Mouse (Mus musculus) frontal cortex, postnatal 25 days (tissue): ENCODE measurements around the gene Pfkl.
"Not testable (repeated sequence)": the region's sequence is repeated elsewhere in the genome, so short reads cannot be mapped to it uniquely, and the experiment has no call there.

Source experiments
- DNase-seq, 2 experiments: peaks; one replicate each; pipeline ENCODE4 v3.0.0; 2022; ENCODE audit warnings: low spot score in 2 of 2

The Pfkl gene

DNA sequence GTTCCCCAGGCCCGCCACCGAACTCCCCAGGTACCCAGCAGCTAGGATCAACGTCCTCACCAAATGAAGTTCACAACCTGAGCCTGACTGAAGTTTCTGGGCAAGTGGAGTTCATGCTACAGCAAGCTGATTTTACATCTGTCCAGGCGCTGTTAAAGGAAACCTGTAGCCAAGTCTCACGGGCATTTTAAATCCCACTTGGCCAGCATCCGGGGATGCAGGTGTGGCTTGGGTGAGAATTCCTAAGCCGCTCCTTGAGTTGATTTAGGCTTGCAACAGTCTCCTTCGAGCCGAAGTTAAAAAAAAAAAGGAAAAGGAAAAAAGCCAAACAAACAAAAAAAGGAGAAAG lies at the start of gene Pfkl:
TSS of gene Pfkl (minus strand) at position 139 of the 349 bp plus-strand sequence.
- DNase-seq = no peak

DNA sequence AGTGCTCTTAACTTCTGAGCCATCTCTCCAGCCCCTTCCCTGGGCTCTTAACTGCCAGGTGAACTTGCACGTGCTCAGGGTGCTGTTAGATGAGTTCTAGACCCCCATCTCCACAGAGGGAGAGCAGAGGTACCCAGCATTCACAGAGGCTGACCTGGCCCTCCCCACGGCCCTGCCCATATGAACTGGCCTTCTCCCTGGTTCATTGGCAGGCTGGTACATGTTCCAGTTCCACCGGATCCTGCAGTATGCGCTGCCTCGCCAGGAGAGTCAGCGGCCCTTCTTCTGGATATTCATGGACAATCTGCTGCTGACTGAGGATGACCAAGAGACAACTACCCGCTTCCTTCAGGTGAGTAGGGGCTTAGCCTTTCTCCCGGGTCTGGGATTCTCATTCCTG lies 47.2 kb upstream of the Pfkl start:
- no peak for DNase-seq

DNA sequence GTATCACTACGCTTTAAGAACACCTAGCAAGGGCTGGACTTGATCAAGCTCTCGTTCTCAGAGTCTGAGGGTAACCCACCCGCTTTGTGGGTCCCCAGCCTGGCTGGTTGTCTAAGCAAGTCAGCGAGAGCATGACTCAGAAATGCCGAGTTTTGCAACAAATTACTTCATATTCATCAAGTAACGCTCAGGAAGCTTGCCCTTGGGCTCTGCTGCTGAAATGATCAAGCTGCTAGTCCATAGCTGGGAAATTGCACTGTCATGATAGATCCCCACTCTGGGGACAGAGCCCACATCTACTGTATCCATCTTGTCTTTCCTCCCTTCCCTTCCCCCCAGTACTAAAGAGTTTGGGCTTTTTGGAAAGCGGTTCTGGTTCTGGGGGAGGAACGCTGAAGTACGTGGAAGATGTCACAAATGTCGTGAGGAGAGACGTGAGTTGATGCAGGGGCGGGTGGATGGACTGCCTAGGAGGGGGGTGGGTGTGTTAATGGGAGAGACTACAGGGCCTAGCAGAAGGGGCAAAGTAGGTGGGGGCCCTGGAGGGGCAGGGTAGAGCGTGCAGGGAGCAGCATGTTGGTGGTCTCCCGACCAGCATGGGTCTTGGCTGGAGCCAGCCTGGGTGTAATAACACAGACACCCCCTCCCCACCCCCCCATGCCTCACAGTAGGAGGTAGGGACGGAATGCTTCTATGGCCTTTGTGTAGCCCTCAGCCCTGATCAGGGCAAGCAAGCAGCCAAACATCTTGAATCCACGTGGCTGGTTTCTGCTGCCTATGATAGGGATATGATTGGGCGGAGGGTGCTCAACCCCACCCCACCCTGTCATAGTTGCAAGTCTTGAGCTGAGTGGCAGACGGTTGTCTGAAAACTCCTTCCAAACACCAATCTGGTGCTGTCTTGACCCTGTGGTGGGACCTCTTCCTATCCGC lies 45.0 kb upstream of the Pfkl start:
- no peak for DNase-seq

DNA sequence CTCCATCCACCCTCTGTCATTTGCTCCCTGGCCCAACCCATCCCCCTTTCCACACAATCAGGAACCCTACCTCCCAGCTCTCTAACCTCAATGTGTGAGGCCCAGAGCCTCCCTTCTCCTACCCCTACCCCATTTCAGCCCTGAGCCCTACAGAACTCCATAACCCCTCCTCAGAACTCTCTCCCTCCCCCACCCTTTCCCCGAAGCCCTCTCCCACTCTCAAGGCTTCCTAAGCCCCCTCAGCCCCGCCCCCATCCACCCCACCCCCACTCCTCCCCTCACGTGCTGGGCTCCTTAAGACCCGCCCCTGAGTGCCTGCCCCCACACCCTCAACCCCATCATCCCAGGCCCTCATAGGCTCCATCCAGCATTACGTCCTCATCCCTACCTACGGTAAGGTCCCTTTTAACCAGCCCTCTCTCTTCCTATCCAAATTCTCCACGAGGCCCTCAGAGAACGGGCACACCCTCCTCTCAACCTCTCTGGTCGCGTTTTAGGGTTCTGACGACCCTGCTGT lies 39.7 kb upstream of the Pfkl start:
- DNase-seq = no peak

DNA sequence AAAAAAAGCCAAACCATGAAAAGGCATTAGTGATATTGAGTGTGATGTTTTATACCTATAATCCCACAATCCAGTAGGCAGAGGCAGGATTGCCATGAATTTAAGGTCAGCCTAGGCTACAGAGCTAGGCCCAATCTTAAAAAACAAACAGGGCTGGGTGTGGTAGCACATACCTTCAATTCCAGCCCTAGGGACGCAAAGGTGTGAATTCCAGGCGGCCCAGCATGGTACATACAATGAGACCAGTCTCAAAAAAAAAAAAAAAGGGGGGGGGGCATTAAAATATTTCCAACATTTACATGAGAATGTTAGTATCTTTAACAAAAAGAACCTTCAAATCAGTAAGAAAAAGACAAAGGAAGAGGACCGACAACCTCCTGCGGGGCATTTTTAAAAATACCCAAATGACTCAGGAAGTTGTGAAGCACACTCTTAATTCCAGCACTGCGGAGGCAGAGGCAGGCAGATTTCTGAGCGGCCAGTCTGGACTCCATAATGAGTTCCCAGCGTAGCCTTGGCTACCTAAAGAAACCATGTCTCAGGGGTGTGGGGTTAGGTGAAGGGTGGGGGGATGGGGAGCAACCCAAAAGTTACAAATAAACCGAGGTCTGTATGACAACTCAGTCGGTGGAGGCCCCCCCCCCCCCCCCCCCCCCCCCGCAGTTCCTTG lies 38.3 kb upstream of the Pfkl start:
- no peak for DNase-seq

DNA sequence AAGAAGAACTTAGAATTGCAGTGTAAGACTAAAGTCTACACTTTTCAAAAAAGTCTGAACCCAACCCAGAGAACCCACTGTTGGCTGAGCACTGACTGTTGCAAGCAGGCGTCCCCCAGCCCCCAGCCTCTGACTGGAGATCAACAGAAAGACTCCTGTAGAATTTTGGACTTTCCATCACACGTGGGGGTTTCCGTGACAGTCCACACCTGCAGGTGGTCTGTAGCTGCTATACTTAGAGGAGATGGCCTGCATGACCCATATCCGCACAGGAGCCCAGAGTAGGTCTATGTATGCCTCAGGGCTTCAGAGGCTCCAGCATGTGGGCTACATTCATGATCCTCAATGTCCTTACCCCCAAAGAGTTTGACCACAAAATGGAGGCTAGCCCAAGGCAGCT lies 36.5 kb upstream of the Pfkl start:
- DNase-seq = no peak

DNA sequence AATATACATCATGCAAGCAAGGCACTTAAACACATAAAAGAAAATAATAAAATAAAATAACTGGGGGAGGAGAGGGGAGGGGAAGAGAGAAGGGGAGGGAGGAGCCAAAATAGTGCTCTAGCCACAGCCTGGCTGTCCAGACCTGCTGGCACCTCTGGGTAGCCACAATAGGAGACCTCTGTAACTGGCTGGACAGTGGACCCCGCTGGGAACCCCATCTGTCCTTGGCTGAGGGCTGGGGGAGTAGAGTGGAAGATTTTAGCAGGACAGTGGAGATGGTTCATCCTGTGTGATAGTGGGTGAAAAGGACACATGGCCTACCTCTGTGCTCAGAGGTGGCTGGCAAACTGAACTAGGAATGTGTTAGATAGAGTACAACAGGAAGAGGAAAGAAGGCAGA lies 34.6 kb upstream of the Pfkl start:
- no peak for DNase-seq

DNA sequence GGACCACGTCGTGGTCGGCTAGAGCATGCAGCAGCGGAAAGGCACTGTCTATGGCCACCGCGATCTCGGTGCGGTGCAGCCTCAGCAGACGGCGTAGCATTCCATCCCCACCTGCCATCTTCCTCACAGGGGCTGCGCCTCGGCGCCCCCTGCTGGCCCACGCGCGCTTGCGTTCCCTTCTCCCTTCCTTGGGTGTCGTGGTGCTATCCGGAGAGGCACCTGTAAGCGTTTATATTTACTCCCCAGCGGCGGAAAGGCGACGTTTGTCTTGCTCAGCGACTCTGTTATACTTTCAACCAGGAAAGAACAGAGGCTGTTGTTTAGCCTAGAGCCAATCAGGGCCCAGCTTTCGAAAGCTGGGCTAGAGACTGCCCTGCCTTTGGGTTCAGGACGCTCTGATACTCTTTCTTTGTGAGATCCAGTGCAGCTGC lies 33.5 kb upstream of the Pfkl start, which contains the start of gene Aire:
TSS of gene Aire (minus strand) at position 205 of the 431 bp plus-strand sequence.
- peak in 1 of 2 experiments; percentile 26 for DNase-seq

DNA sequence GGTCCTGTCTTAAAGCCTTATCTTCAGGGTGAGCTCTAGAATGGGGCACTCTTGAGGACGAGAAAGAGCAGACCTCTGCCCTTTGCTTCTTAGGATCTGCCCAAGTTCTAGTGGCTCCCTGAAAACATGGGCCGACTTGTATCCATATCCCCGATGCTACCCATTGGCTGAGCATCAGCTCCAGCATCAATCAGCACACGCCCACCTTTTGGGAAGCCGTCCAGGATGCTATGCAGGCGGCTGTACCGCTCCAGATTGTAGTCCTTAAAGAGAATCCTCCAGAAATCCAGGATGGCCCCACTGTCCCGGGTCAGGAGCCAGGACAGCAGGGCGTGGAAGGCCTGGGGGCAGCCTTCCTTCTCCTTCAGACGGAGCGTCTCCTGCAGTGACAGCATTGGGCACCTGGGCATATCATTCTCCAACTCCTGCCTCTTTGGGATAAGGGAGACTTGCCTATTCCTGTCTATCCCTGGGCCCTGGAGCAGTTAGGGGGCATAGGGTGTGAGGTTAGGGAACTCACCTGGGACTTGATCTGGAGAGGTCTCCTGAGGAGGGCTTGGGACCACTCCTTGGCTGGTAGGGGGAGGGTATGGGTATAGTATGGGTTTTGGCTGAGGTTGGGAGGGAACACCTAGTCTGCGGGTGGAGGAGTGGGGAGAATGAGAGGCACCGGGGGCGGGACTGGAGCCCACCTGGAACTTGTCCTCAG lies 33.0 kb upstream of the Pfkl start:
- no peak for DNase-seq

DNA sequence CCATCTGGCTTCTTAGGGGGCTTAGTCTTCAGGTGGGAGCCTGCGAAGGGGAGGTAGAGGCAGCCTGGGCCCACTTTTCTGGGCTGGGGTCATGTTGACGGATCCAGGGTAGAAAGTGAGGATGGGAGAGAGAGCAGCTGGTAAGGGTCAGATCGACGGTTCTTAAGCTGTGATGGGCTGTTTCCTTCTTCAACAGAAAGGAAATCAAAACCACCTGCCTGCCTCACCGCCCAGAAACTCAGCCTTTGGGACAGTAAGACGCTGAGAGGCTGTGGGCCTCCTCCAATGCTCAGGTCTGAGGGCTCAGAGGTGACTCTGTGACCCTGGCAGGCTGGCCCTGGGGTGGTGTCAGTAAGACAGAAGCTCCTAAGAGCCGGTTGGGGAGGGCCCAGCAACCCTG lies 32.2 kb upstream of the Pfkl start:
- no peak for DNase-seq

DNA sequence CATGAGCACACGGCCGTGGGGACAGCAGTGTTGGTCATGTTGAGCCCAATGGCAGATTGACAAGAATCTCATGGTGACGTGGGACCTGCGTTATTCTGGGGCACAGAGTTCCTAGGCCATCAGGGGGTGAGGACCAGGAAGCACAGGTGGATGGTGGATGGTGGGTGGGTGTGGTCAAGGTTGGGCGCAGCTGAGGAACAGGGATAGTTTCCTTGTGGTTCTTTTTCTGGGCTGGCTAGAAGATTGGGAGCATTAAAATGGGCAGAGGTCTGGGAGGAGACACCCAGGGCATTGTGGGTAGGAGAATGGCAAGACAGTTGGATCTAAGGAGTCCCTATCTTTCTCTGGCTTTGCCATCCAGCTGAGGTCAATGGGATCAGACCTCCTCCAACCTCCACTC lies 31.8 kb upstream of the Pfkl start, which contains the start of gene Dnmt3l:
TSS of gene Dnmt3l (plus strand) at position 301 of the 400 bp plus-strand sequence.
- no peak for DNase-seq

DNA sequence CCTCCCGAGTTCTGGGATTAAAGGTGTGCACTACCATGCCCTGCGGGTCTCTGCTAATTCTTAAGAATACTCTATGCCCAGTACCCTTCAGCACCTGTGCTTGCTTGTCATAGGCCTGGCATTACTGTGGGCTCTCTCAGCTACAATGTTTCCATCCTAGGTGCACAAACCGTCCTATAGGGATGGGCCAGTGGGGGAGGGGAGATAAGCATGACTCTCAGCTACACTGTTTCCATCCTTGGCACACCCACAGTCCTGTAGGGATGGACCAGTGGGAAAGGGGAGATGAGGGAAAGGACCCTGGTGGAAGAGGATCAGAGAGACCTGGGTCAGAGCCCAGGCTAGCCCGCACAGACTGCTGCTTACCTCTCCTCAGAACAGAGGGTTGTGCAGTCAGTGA lies 27.3 kb upstream of the Pfkl start:
- DNase-seq = no peak

DNA sequence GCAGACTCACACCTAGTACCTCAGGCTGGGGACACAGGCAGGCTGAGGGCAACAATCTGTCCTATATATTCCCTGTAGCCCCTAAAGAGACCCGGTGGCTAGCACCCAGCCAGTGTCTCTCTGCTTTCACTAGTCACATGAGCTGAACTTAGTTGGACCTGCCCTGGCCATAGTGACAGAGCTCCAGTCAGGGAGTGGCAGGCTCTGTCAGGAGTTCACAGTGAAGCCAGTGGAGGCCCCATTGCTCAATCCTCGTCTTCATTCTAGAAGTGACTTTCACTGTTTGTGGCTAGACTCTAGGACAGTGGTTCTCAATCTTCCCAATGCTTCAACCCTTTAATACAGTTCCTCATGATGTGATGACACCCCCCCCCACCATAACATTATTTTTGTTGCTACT lies 22.1 kb upstream of the Pfkl start:
- no peak for DNase-seq

DNA sequence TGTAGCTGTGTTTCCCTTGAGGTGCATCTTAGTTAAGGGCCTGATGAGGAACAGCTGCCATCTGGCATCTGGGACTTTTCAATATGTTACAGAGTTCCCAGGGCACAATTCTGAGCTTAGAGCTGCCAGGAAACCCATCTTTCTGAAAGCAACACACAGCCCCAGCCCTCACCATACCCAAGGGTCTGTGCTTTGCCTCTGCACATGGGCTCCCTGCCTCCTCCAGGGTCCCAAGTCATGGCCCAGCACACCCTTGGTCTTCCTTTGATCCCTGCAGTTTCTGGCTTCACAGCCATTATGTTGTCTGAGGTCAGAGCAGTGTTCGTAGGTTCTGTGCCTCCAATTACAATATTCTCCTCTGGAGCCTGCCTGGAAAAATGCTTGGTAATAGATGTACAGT lies 19.2 kb upstream of the Pfkl start:
- DNase-seq = no peak

DNA sequence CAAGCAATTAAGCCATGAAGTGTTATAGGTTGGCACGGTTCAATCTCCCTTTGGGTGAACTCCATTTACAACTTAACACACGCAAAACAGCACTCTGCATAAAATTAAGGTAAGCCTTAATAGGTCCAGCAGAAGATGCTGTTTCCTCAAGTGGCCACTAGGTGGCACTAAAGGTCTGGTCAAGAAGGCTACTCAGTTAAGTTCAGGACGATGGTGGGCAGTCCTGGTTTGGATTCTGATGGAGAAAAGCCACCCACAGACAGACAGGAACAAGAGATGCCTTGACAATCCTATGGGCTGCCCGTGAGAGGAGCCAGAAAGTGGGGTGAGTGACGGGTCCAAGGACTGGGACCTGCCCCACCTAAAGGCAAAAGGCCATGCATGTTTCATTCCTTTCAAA lies 18.2 kb upstream of the Pfkl start:
- DNase-seq = peak; percentile 42 to 54

DNA sequence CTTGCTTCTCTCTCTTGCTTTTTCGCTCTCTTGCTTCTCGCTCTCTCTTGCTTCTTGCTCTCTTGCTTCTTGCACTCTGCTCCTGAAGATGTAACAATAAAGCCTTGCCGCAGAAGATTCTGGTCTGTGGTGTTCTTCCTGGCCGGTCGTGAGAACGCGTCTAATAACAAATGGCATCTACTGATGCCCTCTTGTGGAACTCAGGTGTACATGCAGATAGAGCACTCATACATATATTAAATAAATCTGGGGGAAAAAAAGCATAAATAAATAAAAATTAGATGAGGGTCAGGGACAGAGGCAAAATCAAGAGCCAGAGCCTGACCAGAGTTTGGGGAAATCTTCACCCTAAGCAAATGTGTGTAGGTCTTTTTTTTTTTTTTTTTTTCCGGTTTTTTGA lies 15.6 kb upstream of the Pfkl start:
- DNase-seq = not testable (repeated sequence)

DNA sequence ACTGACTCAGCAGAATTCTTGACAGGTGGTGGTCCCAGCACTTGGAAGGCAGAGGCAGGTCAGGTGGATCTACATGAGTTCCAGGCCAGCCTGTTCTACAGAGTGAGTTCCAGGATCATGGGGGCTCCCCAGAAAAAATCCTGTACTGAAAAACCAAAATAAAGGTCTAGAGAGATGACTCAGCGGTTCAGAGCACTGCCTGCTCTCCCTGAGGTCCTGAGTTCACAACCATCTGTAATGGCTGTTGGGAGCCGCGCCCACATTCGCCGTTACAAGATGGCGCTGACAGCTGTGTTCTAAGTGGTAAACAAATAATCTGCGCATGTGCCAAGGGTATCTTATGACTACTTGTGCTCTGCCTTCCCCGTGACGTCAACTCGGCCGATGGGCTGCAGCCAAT lies 10.1 kb upstream of the Pfkl start:
- not testable (repeated sequence) for DNase-seq

DNA sequence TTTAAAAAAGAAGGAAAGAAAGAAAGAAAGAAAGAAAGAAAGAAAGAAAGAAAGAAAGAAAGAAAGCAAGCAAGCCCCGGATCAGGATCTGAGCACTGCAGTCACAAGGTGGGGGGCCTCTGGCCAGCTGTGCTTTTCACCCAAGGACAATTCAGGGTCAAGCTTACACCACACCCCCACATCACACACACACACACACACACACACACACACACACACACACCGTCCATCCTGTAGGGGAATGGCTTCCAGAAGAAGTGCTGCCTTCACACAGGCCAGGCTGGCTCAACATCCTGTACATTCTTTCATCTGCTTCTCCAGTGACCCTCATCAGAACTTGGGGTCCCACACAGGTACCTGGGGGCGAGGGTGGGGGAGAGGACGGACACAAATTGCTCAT lies 9.4 kb upstream of the Pfkl start:
- no peak for DNase-seq

DNA sequence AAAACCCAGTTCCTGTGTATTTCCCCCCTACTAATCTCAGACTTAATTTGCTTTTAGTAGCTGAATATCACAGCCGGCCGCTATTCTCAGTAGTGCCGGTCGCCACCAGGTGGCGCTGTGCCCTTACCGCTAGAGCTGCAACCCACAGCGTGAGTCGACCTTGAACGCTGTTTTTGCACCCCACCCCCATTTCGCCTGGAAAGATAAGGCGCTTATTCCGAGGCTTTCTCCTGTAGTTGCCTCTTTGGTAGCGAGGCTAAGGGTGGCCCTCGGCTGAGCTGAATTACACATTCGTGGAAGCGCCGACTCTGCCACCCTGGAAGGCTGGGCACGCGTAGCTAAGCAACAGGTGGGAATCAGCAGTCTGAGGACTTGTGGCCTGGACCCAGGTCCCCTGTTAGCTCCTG lies 8.9 kb upstream of the Pfkl start:
- DNase-seq = peak; percentile 64 to 71

DNA sequence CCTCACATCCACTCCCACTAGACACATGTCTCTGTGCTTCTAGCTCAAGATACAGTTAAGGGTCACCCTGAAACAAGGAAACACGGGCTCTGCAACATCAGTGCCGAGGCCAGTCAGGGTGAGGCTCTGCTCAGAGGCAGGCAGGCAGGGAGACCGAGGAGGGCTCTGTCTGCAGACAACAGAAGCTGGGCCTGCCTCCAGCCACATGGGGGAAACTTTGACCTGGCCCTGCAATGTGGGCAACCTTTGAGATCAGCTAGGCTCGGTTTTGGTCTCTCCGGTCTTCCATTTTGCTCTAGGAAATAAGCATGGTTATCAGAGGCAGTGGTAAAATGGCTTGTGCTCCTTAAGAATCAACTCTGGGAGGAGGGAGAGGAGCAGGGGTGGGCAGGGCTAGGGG lies 6.5 kb upstream of the Pfkl start:
- no peak for DNase-seq

DNA sequence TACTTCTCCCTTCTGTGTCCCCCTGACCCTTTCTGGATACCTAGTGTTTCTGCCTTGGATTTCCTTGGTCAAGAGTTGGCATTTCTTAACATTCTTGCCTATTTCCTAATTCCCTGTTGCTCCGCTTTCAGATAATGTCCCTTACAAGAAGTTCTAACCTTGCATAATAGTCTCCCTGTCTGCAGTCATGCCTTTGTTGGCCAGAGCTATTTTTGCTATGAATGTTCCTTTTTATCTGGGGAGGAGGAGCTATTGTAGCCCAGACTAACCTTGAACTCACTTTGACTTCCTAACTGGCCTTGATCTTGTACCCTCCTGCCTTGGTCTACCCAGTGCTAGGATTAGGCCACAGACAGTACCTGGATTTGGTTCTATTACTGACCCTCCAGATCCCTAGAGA lies 5.6 kb upstream of the Pfkl start:
- no peak for DNase-seq
